Mouse (Mus musculus) forelimb bud, embryonic 11.5 days (tissue): ENCODE results near the gene Sdccag8.

Source experiments
- DNase-seq: peaks from one replicate; pipeline ENCODE4 v3.0.0-alpha.2; 2012; ENCODE audit warnings: low read depth, low spot score

Gene Sdccag8

GRCm38 (mm10) chr1:176982671-176983070 is 168.2 kb downstream of the Sdccag8 start:
- no peak for DNase-seq

GRCm38 (mm10) chr1:176985691-176986090 is 171.2 kb downstream of the Sdccag8 start:
- DNase-seq: no peak

GRCm38 (mm10) chr1:176986275-176986674 is 171.8 kb downstream of the Sdccag8 start:
- DNase-seq: no peak

GRCm38 (mm10) chr1:176986990-176987740 is 172.7 kb downstream of the Sdccag8 start:
- no peak for DNase-seq

- DNase-seq: no peak
Measured at GRCm38 (mm10) chr1:176991473-176991872, 177.0 kb downstream of the Sdccag8 start.

- DNase-seq: no peak
Measured at GRCm38 (mm10) chr1:176992517-176992916, 178.1 kb downstream of the Sdccag8 start.

GRCm38 (mm10) chr1:176993141-176994010 is 178.9 kb downstream of the Sdccag8 start:
- DNase-seq: no peak

- no peak for DNase-seq
Measured at GRCm38 (mm10) chr1:176994087-176994486, 179.6 kb downstream of the Sdccag8 start.

- peak; percentile 63 for DNase-seq
Measured at GRCm38 (mm10) chr1:176994707-176995418, 180.4 kb downstream of the Sdccag8 start.

GRCm38 (mm10) chr1:176995419-176995775 is 180.9 kb downstream of the Sdccag8 start:
- no peak for DNase-seq

GRCm38 (mm10) chr1:176996166-176996565 is 181.7 kb downstream of the Sdccag8 start:
- DNase-seq: no peak

GRCm38 (mm10) chr1:176996630-176997201 is 182.3 kb downstream of the Sdccag8 start:
- DNase-seq: no peak

- no peak for DNase-seq
Measured at GRCm38 (mm10) chr1:176997254-176997653, 182.8 kb downstream of the Sdccag8 start.

GRCm38 (mm10) chr1:176997711-176998689 is 183.5 kb downstream of the Sdccag8 start:
- no peak for DNase-seq

- DNase-seq: peak; percentile 76
Measured at GRCm38 (mm10) chr1:176999011-176999410, 184.6 kb downstream of the Sdccag8 start.

- no peak for DNase-seq
Measured at GRCm38 (mm10) chr1:177002951-177003350, 188.5 kb downstream of the Sdccag8 start.

- DNase-seq: no peak
Measured at GRCm38 (mm10) chr1:177004041-177004741, 189.7 kb downstream of the Sdccag8 start.

GRCm38 (mm10) chr1:177007405-177007804 is 192.9 kb downstream of the Sdccag8 start:
- DNase-seq: no peak

- DNase-seq: no peak
Measured at GRCm38 (mm10) chr1:177008777-177009176, 194.3 kb downstream of the Sdccag8 start.

- DNase-seq: no peak
Measured at GRCm38 (mm10) chr1:177010041-177010440, 195.6 kb downstream of the Sdccag8 start.
